Mouse (Mus musculus): Measurements from ENCODE around the gene Prss57. TPM values are rescaled to one million over a fixed set of nuclear protein-coding genes. Genes with fewer than 3 reads are reported as not detected.
"Not testable (repeated sequence)": the region's sequence is repeated elsewhere in the genome, so short reads cannot be mapped to it uniquely, and the experiment has no call there.

Prss57 gene
- polyA plus RNA-seq, 1 experiment from 2014 or later, result 0.29 TPM

- peak overlapping the region; percentile 98 for H3K4me3 ChIP-seq (replicated peaks)
- H3K27me3 ChIP-seq, result no peaks in the 10 kb centered on the region
- H3K4me1 ChIP-seq, result peaks cover 47% of the 10 kb centered on the region
- 54% methylated on average over 2 of the region's 2 CpGs for WGBS
- H3K9ac ChIP-seq, result peak overlapping the region; percentile 96
- H3K4me2 ChIP-seq, result peak overlapping the region; percentile 91
- no peak for ATAC-seq (replicated peaks; ENCODE audit: low FRiP score)
- H3K36me3 ChIP-seq, result peaks cover 25% of the 10 kb centered on the region
- no peak overlapping the region for H3K27ac ChIP-seq
- no peaks in the 10 kb centered on the region for H3K9me3 ChIP-seq (replicated peaks)
Observed at GRCm38 (mm10) chr10:79765228-79765745, 25.5 kb downstream of the Prss57 start.

GRCm38 (mm10) chr10:79764234-79764633 is 26.5 kb downstream of the Prss57 start:
- WGBS, result 82% methylated on average over 7 of the region's 7 CpGs
- H3K4me1 ChIP-seq, result peaks cover 47% of the 10 kb centered on the region
- no peak overlapping the region for H3K9ac ChIP-seq
- no peak for ATAC-seq (replicated peaks; ENCODE audit: low FRiP score)
- H3K27me3 ChIP-seq, result no peaks in the 10 kb centered on the region
- H3K9me3 ChIP-seq (replicated peaks), result no peaks in the 10 kb centered on the region
- peaks cover 34% of the 10 kb centered on the region for H3K36me3 ChIP-seq
- H3K4me2 ChIP-seq, result no peak overlapping the region
- H3K27ac ChIP-seq, result no peak overlapping the region
- no peak overlapping the region for H3K4me3 ChIP-seq (replicated peaks)

GRCm38 (mm10) chr10:79762875-79763274 is 27.9 kb downstream of the Prss57 start:
- no peak overlapping the region for H3K4me2 ChIP-seq
- H3K4me1 ChIP-seq, result peaks cover 34% of the 10 kb centered on the region
- peaks cover 48% of the 10 kb centered on the region for H3K36me3 ChIP-seq
- H3K27ac ChIP-seq, result no peak overlapping the region
- H3K4me3 ChIP-seq (replicated peaks), result no peak overlapping the region
- WGBS, result 79% methylated on average over 3 of the region's 3 CpGs
- H3K9me3 ChIP-seq (replicated peaks), result no peaks in the 10 kb centered on the region
- ATAC-seq (replicated peaks; ENCODE audit: low FRiP score), result no peak
- no peaks in the 10 kb centered on the region for H3K27me3 ChIP-seq
- no peak overlapping the region for H3K9ac ChIP-seq

DNA sequence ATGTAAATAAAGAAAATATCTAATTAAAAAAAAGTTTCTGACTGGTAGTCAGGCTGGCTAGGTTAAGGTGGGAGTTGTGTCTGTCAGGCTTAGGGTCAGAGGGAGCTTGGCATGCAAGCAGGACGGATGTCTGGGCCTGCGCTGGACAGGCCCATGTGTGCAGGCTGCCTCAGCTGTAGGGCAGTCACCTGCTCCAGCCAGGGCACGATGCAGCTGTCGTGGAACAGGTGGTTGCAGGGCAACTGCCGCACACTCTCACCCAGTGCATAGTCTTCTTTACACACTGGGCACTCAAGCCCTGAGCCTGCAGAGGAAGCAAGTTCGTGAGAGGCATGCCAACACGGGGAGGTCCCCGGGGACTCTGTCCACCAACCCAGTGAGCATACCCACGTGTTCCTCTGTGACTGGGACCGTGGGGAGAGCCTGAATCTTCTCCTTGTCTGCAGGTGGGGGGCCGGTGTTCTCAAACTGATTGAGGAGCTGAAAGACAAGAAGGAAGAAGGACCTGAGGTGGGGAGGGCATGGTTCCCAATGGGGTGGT is 30.1 kb downstream of the Prss57 start:
- ATAC-seq (replicated peaks; ENCODE audit: low FRiP score), result no peak
- Histone ChIP-seq H3K27ac (no peak overlapping the region), H3K36me3 (peaks cover 69% of the 10 kb centered on the region), H3K4me3 (replicated peaks) (no peak overlapping the region), H3K4me1 (peaks cover 25% of the 10 kb centered on the region), H3K4me2 (no peak overlapping the region), H3K9me3 (replicated peaks) (no peaks in the 10 kb centered on the region), H3K9ac (no peak overlapping the region), H3K27me3 (no peaks in the 10 kb centered on the region)
- WGBS, result 93% methylated on average over 11 of the region's 11 CpGs

DNA sequence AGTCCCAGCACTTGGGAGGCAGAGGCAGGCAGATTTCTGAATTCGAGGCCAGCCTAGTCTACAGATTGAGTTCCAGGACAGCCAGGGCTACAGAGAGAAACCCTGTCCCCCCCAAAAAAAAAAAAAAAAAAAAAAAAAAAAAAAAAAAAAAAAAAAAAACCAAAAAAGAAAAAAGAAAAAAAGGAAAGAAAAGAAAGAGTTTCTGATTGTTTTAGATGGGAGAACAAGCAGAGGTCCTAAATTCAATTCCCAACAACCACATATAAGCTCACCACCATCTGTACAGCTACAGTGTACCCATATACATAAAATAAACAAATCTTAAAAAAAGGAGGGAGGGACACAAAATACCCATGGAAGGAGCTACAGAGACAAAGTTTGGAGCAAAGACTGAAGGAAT is 31.1 kb downstream of the Prss57 start:
- not testable (repeated sequence) for ATAC-seq (replicated peaks; ENCODE audit: low FRiP score)

GRCm38 (mm10) chr10:79756660-79757059 is 34.1 kb downstream of the Prss57 start:
- Histone ChIP-seq H3K27me3 (no peaks in the 10 kb centered on the region), H3K4me3 (replicated peaks) (no peak overlapping the region), H3K4me2 (no peak overlapping the region), H3K27ac (no peak overlapping the region), H3K9me3 (replicated peaks) (no peaks in the 10 kb centered on the region), H3K4me1 (peaks cover 10% of the 10 kb centered on the region; the same call in 1 of the 2 replicates), H3K9ac (no peak overlapping the region), H3K36me3 (peaks cover 58% of the 10 kb centered on the region)
- ATAC-seq (replicated peaks; ENCODE audit: low FRiP score), result no peak
- 85% methylated on average over 24 of the region's 24 CpGs for WGBS

More for the DNA sequence above, 31.1 kb downstream of the Prss57 start:
- peaks cover 69% of the 10 kb centered on the region for H3K36me3 ChIP-seq
- 91% methylated on average over 1 of the region's 1 CpGs for WGBS
- not testable (repeated sequence) for H3K27ac ChIP-seq; H3K9ac ChIP-seq; H3K9me3 ChIP-seq (replicated peaks); H3K4me3 ChIP-seq (replicated peaks); H3K27me3 ChIP-seq; H3K4me2 ChIP-seq
- peaks cover 24% of the 10 kb centered on the region for H3K4me1 ChIP-seq

DNA sequence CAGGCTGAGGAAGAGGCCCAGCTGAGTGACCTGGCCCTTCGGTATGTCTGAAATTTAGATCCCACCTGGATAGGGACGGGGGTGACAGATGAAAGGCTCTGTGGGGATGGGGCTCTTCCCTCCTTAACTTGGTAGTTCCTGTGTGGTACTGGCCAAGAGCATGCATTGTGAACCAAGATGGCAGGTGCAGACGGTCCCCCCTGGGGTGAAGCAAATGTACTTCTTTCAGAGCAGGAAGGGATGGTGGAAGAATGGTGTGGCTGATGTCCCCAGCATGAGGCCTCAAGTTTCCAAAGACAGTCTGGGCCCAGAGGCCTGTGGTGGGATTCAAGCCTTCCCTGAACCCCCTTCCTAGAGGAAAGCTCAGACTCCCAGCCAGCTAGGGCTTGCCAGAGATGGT is 34.9 kb downstream of the Prss57 start:
- Histone ChIP-seq H3K27ac (no peak overlapping the region), H3K4me1 (peaks cover 10% of the 10 kb centered on the region; the same call in 1 of the 2 replicates), H3K9me3 (replicated peaks) (no peaks in the 10 kb centered on the region), H3K36me3 (peaks cover 50% of the 10 kb centered on the region), H3K27me3 (no peaks in the 10 kb centered on the region), H3K4me3 (replicated peaks) (no peak overlapping the region), H3K4me2 (no peak overlapping the region), H3K9ac (no peak overlapping the region)
- ATAC-seq (replicated peaks; ENCODE audit: low FRiP score), result no peak
- WGBS, result 81% methylated on average over 3 of the region's 3 CpGs

GRCm38 (mm10) chr10:79754856-79755516 is 35.8 kb downstream of the Prss57 start, which contains the start of gene Fgf22:
TSS of gene Fgf22 (plus strand) at chr10:79755076.
- Histone ChIP-seq H3K9me3 (replicated peaks) (no peaks in the 10 kb centered on the region), H3K36me3 (peaks cover 41% of the 10 kb centered on the region), H3K27ac (no peak within 1 kb of the TSS), H3K27me3 (no peaks in the 10 kb centered on the region), H3K4me1 (peaks cover 10% of the 10 kb centered on the region; the same call in 1 of the 2 replicates), H3K9ac (peak within 1 kb of the TSS; percentile 17), H3K4me3 (replicated peaks) (peak within 1 kb of the TSS; percentile 36), H3K4me2 (peak within 1 kb of the TSS; percentile 76)
- peak; percentile 91 for ATAC-seq (replicated peaks; ENCODE audit: low FRiP score)
- under 1% methylated on average over 36 of the region's 36 CpGs for WGBS

GRCm38 (mm10) chr10:79748496-79748895 is 42.3 kb downstream of the Prss57 start:
- Histone ChIP-seq H3K36me3 (peaks cover 11% of the 10 kb centered on the region), H3K27ac (no peak overlapping the region), H3K4me1 (peaks cover 13% of the 10 kb centered on the region), H3K4me2 (no peak overlapping the region), H3K9me3 (replicated peaks) (no peaks in the 10 kb centered on the region), H3K4me3 (replicated peaks) (no peak overlapping the region), H3K9ac (no peak overlapping the region), H3K27me3 (no peaks in the 10 kb centered on the region)
- ATAC-seq (replicated peaks; ENCODE audit: low FRiP score), result no peak
- 73% methylated on average over 6 of the region's 6 CpGs for WGBS

GRCm38 (mm10) chr10:79746774-79747151 is 44.0 kb downstream of the Prss57 start:
- Histone ChIP-seq H3K4me3 (replicated peaks) (peak overlapping the region; percentile 67), H3K4me2 (peak overlapping the region; percentile 61), H3K9me3 (replicated peaks) (no peaks in the 10 kb centered on the region), H3K4me1 (peaks cover 13% of the 10 kb centered on the region), H3K9ac (0 out of 2 replicates have a peak overlapping the region, but pooled peaks have one; percentile 21), H3K36me3 (peaks cover 27% of the 10 kb centered on the region), H3K27me3 (no peaks in the 10 kb centered on the region), H3K27ac (peak overlapping the region; percentile 37; the same call in 1 of the 2 replicates)
- WGBS, result 24% methylated on average over 6 of the region's 6 CpGs
- ATAC-seq (replicated peaks; ENCODE audit: low FRiP score), result peak; percentile 70

DNA sequence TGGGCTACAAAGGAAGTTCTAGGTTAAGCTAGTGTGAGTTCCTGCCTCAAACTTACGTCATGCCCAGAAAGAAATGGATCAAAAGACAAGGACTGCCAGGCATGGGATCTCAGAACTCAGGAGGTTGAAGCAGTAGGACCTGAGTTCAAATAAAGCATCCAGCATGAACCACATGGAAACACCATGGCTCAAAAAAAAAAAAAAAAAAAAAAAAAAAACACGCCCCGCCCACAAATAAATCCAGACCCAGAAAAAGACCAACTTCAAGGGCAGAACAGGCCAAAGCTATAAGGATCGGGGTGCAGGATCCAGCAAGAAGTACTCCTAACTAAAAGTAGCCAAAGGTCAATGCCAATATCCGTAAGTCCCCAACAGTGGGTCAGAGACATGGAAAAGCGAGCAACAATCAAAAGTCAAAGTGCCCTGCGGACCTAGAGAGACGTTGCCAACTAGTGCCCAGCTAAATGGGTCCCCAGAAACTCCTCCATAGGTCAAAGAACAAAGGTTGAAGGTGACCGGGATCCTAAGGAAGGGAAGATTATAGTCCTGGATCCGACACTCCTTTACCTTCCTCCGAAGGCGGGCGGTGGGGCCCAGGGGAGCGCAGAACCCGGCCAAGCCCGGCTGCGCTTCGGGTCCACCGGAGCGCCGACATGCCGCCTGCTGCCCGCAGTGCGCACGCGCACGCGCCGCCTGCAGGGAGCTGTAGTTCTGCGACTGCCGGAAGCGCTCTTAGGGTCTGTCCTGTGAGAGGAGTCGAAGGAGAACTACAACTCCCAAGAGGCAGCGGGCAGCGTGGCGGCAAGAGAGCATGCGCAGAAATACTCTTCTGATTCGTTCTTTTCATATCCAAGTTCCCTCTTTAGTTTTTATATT is 44.6 kb downstream of the Prss57 start, which contains the start of gene Polrmt:
Gene Polrmt (minus strand): TSS at position 684 of the 876 bp plus-strand sequence.
- H3K9ac ChIP-seq, result peak within 1 kb of the TSS; percentile 67
- peak within 1 kb of the TSS; percentile 67 for H3K4me3 ChIP-seq (replicated peaks)
- peak within 1 kb of the TSS; percentile 61 for H3K4me2 ChIP-seq
- peaks cover 13% of the 10 kb centered on the region for H3K4me1 ChIP-seq
- peak within 1 kb of the TSS; percentile 37; the same call in 1 of the 2 replicates for H3K27ac ChIP-seq
- no peaks in the 10 kb centered on the region for H3K27me3 ChIP-seq
- 4% methylated on average over 38 of the region's 38 CpGs for WGBS
- no peaks in the 10 kb centered on the region for H3K9me3 ChIP-seq (replicated peaks)
- peak; percentile 96 for ATAC-seq (replicated peaks; ENCODE audit: low FRiP score)
- H3K36me3 ChIP-seq, result peaks cover 34% of the 10 kb centered on the region

Data from kidney, embryonic 15.5 days (tissue).